Mouse (Mus musculus): ENCODE measurements around the gene Cspg4.

- TF ChIP-seq GATA1 (IDR thresholded peaks at IDR 0.05; ENCODE audit: low read length) (no peak), TAL1 (IDR thresholded peaks at IDR 0.05; ENCODE audit: low read length) (no peak)
Measured at GRCm38 (mm10) chr9:56907549-56907948, 42.7 kb downstream of the Cspg4 start.

All from erythroblast, embryonic 14.5 days (primary cell).